Mouse (Mus musculus) liver, adult (tissue): Measurements from ENCODE around the gene Epb41l4b.

Experiments used
- GATA4 ChIP-seq: IDR thresholded peaks from 2 replicates; pipeline ENCODE4 v1.6.1; 2014; ENCODE audit warnings: mild to moderate bottlenecking, low read length; ENCODE audit not compliant: insufficient replicate concordance

The Epb41l4b gene

DNA sequence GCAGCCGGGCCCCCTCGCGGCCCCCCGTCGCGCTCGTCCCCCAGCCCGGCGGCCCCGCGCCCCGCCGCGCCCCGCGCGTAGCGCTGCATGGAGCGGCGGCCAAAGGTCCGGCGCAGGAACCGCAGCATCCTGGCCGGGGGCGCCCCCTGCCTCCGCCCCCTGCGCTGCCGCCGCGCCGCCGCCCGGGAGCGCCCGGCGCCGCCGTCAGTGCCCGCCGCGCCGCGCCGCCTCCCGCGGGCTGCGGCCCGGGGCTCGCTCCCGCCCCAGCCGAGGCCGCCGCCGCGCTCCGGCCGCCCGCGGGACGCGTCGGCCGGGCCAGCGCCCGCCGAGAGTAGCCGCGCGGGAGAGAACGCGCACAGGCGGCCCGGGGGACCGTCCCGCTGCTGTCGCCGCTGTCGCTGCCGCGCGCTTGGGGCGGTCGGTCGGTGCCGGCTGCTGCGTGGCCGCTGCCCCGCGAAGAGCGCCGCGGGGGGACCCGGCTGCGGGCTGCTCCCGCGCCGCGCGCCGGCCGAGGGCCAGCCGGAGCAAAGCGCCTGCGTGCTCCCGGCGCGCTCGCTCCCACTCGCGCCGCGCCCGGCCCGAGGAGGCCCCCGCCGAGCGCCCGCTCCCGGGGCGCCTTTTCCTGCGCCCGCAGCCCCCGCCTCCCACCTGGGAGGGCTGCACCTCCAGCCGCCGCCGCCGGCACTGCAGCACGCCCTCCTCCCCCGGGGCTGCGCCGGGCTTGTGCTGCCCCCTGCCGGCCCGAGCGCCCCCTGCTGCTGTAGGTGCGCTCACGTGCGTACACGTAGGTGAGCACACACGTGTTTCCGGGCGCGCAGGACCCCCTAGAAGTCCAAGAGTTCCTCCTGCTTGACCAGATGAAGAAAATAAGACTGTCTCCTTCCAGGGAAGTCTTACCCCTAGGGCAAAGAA, at the start of gene Epb41l4b:
Epb41l4b (minus strand) TSS at position 412 of the 912 bp plus-strand sequence.
- no peak for TF ChIP-seq GATA4

DNA sequence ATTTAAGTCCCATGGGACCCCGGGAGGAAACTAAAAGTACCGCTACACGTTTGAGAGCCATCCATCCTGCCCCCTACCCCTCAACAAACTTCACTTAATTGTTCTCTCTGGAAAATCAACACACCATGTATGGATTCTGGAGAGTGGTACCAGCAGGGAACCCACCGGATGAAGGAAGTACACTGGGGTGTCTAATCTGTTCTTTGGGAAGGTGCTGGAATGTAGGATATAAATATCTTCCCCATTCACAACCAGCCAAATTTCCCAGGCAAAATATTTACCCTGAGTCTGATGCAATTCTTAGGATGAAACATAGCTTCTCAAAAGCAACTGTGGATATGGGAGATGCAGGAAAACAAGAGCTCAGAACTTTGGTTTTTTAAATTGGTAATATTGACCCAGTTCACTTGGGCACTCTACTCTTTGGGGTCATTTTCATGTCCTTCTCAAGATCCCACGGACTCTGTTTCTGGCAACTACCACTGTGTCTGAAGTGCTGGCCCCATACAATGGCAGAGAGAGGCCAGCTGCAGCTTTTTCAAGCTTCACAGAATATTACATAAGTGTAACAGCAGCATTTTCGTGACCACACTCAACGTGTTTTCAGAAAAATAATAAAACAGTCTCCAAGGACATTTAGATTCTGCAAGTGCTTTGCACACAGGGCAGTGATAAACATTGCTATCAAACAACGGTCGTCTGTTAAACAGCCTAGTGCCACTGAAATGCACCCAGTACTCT, 48.5 kb upstream of the Epb41l4b start:
- TF ChIP-seq GATA4, result no peak

DNA sequence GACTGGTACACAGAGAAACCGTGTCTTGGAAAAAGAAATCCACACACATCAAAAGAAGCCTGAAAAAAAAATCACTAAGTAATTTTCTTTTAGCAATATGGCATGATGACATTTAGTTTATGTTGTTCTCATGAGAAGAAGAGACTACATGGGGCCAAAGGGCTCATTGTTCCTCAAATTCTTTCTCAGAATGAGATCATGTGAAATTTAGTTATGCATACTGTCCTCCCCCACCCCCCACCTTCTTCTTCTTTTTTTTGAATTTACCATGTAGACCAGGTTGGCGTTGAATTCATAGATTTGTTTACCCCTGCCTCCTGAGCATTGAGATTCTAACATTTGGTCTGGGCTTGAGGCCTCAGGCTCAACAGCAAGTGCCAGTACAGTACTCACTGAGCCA, 46.6 kb upstream of the Epb41l4b start:
- TF ChIP-seq GATA4, result no peak

DNA sequence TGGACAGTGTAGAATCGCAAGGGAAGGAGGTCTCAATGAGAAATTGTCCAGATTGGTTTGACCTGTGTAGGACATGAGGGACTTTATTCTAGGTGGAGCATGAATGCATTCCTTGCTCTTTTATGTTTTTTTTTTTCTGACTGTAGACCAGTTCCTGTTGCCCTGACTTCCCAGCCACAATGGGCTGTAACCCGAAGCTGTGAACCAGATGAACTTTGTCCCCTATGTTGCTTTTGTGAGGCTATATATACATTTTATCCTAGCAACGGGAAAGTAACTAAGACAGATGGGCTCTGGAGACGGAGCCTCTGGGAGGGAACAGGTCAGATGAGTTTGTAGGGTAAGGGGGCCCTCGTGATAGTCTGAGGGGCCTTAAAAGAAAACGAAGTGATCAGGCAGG, 42.8 kb upstream of the Epb41l4b start:
- TF ChIP-seq GATA4, result no peak

DNA sequence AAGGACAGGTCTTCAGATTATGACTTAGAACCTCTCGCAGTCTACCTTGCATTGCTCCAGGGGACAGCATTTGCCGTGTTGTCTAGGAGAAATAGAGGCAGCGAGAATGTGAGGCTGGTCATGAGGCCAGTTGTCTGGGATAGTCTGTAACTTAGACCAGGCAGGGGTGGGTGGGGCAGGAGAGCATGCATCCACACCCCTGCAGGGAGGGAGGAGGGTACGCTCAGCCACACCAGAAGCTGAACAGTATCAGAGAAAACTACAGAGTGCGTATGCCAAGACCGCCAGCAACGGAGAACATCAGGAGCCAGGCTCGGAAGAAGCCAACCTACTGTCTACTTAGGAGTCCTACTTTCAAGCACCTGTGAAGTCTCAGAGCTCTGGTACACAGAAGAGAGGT, 42.2 kb upstream of the Epb41l4b start:
- no peak for TF ChIP-seq GATA4

DNA sequence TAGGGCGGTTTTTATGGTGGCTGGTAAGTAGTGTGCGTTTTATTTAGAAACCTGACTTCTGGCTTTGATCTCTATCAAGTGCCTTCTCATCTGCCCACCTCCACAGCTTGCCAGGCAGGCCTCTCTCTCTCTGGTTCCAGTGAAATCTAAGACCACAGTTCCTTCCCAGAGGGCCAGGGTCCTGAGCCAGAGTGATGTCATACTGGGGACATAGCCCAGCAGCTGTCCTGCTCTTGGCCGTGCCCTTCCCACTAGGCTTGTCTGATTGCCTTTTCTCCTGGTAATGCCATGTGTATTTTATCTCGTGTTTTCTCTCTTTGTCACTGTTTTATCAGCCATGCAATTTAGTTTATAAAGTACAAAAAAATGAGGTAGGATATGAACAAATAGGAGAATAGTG, 40.3 kb upstream of the Epb41l4b start:
- TF ChIP-seq GATA4, result no peak

DNA sequence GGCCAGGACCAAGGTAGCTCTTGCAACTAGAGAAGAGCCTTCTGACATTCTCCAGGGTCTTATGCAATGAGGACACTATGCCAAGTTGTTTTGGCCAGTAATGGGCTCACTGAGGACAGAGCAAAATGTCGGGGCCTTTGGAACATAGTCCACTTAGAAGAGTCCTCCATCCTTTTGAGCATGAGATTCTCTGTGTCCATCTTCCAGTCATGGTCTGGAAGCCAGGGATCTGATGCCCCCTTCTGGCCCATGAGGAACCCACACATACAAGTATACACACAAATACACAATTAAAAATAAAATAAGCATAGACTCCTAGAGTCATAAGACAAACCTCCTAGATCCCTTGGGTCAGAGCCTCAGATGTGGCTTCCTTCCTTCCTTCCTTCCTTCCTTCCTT, 38.3 kb upstream of the Epb41l4b start:
- no peak for TF ChIP-seq GATA4

DNA sequence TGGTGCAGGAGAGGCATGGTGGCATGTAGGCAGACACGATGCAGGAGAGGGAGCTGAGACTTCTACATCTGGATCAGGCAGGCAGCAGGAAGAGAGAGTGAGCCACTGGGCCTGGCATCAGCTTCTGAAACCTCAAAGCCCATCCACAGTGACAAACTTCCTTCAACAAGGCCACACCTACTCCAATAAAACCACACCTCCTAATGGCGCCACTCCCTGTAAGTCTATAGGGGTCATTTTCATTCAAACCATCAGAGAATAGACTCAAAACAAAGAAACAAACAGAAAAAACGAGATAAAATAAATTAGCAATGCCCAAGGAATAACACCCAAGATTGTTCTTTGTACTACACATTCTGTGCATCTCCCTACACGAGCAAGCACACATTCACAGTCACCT, 35.6 kb upstream of the Epb41l4b start:
- TF ChIP-seq GATA4, result no peak

DNA sequence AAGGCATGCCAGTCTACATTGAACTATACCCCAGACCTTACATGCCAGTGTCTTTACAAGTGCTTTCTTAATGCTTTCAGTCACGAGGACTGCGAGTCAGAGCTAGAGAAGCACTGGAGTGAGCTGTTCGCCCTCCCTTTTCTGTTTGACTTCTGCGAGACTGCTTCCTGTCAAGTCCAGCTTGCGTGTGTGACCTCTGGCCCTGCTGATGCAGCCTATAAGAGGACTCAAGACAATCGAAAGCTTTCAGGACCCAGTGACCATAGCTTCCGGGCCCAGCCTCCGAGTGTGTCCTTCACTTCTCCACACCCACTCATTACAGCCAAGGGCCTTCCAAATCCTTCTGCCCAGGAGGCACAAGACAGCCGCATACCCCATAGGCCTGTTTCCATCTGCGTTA, 32.1 kb upstream of the Epb41l4b start:
- TF ChIP-seq GATA4, result no peak

DNA sequence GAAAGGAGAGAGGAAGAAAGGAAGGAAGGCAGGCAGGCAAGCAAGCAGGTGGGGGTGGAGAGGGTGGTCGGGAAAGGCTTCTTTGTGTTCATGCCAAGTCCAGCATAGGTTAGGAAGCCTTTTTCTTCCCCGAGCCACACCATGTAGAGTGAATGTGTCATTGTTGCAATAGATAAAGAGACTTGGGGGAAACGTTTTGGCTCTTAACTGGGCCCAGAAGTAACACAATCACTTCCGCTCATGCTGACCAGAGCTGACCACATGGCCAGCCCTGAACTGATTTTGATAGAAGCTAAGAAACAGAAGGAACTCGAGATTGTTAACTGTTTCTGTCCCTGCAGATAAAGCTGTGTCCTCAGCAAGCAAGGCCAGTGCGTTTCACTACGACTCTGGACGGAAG, 29.6 kb upstream of the Epb41l4b start:
- no peak for TF ChIP-seq GATA4

DNA sequence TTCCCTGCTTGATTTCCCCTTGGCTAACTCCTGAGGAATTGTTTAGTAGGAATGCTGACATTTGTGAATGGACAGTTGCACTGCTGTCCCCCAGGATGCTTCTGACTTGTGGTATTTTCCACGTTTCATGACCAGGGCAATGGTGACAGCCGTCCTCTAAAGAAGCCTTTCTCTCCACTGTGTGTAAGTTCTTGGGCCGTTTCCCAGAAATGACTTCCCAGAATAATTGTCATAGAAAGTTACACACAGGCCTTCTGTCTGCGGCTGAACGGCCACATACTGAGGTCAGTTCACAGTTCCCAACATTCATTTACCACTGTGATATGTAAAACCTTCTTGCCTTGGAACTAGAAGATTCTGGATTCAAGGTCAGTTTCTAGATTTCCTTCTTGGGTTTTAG, 28.6 kb upstream of the Epb41l4b start:
- TF ChIP-seq GATA4, result no peak

DNA sequence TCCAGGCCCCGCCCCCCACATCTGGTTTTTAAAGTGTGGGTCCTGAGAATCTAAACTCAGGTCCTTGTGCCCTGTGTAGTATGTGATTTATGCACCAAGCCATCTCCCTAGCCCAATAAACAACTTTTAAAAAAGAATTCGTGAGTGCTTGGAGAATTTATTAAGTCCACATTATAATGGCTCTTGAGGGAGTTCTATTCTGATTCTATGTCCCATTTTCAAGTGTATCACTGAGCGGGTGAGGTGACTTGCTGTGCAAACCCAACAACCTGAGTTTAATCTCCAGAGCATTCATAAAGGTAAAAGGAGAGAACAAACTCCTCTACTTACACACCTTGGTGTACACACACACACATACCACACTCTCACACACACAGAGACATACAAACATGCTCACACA, 25.4 kb upstream of the Epb41l4b start:
- no peak for TF ChIP-seq GATA4

DNA sequence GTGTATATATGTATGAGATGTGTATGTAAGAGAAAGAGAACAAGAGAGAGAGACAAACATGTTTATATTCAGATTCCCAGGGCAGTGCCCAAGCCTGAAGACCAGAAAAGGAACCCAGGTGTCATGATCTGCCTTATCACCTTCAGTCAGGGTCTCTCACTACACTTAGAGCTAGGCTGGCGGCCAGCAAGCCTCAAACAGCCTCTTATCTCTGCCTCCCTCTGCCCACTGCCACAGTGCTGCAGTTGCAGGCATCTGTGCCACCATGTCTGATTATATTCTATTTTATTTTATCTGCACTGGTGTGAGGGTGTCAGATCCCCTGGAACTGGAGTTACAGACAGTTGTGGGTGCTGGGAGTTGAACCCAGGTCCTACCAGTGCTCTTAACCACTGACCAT, 25.0 kb upstream of the Epb41l4b start:
- no peak for TF ChIP-seq GATA4

DNA sequence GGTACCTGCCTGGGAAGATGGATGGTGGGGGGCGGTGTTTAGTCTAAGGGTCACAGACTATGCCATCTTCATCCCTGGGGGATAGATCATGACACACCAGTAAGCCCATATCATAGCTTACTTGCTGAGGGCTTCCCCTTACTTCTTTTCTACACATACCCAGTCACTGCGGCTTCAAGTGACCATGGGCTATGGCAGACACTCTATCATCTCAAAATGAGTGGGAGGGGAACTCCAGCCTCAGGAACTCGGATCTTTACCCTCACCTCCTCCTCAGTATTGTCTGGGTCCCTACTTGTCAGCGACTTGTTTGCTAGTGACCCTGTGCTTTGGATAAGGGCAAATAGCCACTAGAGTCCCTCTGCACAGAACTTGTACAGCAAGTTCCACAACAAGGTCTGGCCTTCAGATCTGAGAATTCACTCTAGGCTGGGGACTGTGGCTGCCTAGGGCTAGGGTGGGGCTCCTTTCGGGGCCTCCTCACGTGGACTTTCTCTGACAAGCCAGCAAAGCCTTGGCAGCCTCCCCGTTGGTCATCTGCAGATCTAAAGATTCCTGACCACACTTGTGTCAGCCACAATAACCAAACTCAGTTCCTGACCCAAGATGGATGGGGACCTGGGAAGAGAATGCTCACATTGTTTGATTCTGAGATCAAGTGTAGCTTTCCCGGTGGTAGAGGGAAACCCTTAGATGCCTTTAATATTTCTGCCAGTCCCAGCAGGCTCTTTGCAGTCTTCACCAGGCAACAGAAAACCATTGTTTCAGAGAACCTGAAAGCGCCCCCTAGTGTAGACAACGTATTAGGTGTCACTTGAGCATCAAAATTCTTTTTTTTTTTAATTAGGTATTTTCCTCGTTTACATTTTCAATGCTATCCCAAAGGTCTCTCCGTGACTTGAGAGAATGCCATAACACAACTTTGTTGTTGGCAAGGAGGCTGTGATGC, 24.0 kb upstream of the Epb41l4b start:
- TF ChIP-seq GATA4, result no peak

DNA sequence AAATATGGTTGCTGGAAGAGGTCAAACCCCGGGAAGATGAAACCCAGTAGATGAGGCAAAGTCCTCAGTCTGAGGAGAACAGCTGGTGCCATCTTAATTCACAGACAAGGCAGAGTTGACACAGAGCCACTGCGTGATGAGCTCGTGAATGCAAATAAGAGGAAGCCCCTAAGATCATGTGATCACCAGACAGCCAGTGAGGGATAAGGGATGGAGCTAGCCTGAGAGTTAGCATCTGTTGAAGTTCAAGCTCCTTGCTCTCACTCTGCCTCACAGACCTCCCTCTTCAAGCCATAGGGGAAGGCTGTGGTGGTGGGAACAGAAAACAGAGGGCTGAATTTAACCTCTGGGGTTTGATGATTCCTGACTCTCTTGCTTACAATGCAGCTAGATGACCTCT, 22.4 kb upstream of the Epb41l4b start:
- no peak for TF ChIP-seq GATA4
